Mouse (Mus musculus) testis, adult 2 months (tissue): ENCODE data around the gene Tuba3a.

Experiments
- CTCF ChIP-seq: fragments of 200-500 bp; IDR thresholded peaks from 2 replicates; pipeline ENCODE4 v1.5.1; 2012; ENCODE audit warnings: low read depth, mild to moderate bottlenecking, inconsistent platforms, low read length, moderate library complexity; ENCODE audit not compliant: control insufficient read depth, insufficient read depth, insufficient replicate concordance
- POLR2A ChIP-seq: fragments of 200-500 bp; IDR thresholded peaks from 2 replicates; pipeline ENCODE4 v1.6.1; 2012; ENCODE audit warnings: low read depth, mild to moderate bottlenecking, inconsistent platforms, low read length, moderate library complexity; ENCODE audit not compliant: control insufficient read depth

DNA sequence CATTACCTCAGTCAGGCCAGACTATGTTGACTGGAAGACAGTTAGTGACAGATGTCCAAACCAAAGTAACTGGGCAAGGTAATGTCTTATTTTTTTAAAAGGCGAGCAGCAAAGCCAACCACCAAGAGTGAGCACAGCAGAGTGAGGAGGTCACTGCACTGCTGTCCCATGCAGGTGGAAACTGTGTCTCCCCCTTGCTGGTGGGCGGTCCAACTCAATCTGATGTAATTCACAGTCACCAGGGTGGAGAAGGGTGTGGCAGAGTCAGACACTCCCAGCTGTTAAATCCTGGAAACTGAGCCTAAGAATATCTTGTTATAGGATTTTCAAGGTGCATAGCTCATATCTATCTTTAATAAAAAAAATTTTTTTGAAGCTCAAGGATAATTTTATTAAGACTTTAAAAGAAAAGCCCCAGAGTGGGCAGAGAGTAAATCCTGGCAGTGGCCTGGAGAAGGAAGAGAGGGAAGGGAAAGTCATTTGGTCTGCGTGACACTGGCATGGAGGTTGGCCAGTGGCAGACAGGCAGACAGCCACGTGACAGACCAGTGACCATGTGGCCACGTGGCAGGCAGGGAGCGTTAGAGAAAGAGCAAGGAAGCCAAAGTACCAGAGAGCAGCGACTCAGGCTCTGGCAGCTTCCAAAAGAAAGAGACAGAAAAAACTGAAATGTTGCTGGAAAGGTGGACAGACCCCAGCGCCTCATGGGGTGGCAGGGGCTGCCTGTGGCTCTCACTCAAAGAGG is 29.4 kb downstream of the Tuba3a start:
- TF ChIP-seq POLR2A: no peak
- TF ChIP-seq CTCF: no peak
